Mouse (Mus musculus) gonadal fat pad, adult 2 months (tissue): ENCODE results near the gene Eif4g2. TPM values are rescaled to one million over a fixed set of nuclear protein-coding genes. Genes with fewer than 3 reads are reported as not detected.

Source experiments
- DNase-seq: peaks from one replicate; pipeline ENCODE4 v3.0.0-alpha.2; 2012; ENCODE audit warnings: low read depth
- polyA plus RNA-seq: library from polyadenylated mRNA; depleted of rRNA; stranded (reverse); fragments of >200 nt; gene quantifications from 2 replicates; pipeline ENCODE4 v1.2.3, GENCODE M21; 2012; rRNA removed

Gene Eif4g2
- polyA plus RNA-seq, 1 experiment, result 165 TPM

DNA sequence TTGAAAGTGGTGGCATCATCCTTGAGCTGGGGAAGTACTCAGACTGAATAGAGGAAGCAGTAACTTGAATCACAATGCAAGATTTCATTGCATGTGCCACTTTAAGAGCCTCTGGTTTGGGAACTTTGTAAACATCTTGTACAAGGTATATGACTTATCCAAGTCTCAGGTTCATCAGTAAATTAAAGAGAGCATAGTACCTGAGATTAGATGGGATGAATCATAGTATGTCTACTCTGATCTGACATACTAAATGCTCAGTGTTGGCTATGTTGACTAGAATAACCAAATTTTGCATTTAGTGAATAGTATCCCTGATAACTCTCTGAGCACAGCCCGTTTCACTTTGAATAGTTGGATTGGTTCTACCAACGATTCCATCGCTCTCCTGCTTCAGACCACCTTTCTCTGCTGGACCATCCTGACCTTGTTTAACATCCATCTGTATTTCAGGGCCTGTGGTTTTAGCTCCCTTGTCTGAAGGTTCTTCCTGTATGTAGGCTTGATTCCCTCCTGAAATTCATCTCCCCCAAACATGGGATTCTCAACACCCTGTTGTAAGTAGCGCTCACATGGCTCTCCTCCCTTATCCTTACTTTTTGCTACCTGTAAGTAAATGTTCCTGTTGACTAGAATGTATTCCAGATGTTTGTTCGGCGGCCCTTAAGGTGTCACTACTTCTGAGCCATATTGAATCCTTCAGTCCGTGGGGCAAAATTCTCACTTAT lies 13.2 kb downstream of the Eif4g2 start:
- no peak for DNase-seq

DNA sequence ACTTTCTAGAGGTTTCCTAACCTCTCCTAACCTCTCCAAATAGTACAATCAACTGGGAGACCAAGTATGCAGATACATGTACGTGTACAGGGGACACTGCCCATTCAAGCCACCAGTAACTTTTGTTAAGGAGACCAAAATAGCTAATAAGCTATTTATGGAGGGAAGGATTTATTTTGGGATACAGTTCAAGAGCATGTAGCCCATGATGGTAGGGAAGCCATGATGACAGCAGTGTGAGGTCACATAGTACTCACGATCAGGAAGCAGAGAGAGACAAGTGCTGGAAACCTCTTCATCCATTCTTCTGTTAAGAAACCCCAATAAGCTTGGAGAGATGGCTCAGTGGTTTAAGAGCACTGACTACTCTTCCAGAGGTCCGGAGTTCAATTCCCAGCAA lies 14.6 kb downstream of the Eif4g2 start:
- DNase-seq, result no peak

DNA sequence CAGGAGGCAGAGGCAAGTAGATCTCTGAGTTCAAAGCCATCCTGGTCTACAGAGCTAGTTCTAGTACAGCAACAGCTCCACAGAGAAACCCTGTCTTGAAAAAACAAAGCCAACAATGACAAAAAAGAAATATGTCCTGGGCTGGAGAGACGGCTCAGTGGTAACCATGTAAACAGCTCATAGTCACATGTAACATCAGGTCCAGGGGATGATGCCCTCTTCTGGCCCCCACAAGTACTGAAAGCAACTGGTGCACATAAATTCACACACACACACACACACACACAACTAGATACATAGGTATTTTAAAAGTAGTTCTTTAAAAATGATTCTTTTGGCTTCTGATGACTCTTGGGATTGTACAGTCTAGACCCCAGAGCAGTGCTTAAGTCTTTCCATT lies 19.9 kb downstream of the Eif4g2 start:
- DNase-seq, result no peak

DNA sequence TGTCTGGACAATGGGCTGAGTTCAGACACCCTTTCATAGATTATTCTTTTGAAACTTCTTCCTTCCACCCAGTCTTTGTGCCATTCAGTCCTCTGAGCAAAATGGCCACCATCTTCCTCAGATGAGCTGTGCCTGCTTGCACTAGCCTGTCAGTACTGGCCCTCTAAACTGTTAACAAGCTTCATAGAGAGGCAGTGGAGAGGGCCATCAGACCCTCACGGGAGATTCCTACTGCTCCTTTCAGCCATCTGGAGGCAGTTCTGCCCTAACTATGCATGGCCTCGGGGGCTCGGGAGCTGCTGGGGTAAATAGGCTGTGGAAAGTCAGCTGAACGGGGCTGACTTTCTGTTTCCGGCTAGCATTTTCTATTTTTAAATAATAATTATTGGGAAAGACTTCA lies 23.3 kb downstream of the Eif4g2 start:
- DNase-seq, result no peak

DNA sequence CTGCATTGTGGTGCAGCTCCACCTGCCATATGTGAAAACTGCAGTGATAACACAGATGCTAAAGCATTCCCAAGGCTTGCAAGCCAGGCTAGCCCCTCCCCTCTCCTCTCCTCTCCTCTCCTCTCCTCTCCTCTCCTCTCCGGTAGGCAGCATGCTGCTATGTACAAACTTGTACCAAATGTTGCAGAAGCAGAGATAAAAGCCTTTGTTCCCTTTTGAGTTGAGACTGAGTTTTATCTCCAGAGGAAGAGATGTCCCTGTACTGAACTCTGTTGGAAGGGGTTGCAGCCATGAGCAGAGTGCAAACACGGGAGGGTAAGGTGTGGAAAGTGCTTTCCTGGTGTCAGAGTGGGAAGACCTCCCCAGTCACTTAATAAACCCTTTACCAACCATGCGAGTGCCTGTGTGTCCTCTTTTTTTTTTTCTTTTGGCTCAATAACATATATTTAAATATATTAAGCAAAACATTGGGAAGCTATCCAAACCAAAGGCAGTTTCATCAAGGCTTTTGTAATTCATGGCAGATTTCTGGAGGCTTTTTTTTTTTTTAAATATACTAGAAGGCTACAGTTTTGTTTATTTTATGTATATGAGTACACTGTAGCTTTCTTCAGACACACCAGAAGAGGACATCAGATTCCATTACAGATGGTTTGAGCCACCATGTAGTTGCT lies 26.7 kb downstream of the Eif4g2 start:
- DNase-seq, result no peak

DNA sequence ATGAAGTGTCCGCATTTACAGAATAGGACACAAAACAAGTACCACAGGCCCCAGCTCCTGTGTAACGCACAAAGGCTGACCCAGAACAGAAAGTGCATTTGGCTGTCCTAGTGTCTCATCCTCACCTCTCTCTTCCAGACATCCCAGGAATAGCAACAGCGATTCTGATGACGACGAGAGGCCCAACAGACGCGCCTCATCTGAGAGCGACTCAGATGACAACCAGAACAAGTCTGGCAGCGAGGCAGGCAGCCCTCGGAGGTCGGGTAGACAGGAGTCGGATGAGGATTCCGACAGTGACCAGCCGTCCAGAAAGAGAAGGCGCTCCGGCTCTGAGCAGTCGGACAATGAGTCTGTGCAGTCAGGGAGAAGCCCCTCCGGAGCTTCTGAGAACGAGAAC lies 27.6 kb downstream of the Eif4g2 start:
- no peak for DNase-seq

DNA sequence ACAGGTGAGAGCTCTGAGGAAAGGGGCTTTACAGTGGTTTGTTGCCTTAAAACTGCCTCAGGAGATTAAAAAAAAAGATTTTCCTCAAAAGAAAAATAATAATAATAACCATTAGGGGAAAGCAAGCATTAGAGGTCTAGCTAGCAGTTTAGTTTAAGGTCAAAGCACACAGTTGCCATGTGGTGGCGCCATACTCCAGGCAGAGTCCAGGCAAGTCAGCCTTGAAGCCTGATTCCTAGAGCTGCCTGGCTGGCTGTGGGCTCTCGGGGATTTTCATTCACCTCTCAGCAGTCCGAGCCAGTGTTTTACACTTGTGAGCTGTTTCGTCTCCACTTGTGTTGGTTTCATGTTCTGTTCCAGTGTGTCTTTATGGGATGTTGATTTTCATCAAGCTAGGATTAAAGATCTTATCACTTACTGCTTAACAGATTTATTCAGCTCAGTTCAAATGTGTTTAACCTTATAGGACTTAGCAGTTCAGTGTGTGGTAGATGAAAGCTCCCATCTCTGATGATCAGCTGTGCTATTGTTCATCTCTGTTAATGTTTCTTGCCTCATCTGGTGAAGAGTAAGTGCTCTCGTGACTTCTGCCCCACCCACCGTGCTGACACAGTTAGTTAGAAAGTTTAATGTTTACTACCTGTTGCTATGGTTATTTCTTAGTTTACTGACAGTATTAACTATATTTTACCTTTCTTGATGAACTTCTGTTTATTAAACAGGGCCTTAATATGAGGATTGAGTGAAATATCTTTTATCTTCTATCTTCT lies 33.0 kb downstream of the Eif4g2 start:
- no peak for DNase-seq

DNA sequence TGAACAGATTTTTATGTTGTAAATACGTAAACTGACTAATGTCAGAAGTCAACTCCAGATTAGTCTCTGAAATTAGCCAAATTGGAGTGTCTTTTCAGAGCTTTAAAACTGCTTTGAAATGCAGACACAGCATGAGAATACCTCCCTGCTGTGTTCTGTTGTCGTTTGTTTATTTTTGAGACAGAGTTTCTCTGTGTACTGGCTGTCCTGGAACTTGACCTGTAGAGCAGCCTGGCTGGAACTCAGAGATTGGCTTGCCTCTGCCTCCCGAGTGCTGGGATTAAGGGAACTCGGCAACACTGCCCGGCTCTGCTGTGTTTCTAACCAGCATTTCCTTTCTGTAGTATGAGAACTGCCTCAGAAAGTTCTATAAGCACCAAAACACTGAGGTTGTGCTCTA lies 33.9 kb downstream of the Eif4g2 start:
- DNase-seq, result no peak

DNA sequence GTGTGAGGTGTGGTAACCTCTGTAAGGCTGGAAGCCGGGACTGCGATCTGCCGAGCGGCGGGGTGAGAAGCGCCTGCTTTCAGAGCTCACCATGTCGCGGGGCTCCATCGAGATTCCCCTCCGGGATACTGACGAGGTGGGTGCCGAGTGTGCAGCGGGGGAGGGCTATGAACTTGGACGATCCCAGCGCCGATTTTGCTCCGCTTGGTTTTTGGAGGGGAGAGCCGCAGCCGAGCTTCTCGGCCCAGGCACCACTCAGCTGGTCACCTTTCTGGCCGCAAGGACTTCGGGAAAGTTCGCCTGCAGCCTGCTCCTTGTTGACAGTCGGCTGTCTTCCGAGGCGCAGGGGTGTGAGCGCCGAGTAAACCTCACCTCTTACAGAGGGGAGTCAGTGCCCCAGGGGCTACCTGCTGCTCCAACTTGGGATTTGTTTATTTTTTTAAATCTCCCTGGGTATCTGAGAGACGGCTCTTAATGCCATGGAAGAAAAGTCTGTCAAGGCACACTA lies 53.7 kb downstream of the Eif4g2 start:
- DNase-seq, result no peak

DNA sequence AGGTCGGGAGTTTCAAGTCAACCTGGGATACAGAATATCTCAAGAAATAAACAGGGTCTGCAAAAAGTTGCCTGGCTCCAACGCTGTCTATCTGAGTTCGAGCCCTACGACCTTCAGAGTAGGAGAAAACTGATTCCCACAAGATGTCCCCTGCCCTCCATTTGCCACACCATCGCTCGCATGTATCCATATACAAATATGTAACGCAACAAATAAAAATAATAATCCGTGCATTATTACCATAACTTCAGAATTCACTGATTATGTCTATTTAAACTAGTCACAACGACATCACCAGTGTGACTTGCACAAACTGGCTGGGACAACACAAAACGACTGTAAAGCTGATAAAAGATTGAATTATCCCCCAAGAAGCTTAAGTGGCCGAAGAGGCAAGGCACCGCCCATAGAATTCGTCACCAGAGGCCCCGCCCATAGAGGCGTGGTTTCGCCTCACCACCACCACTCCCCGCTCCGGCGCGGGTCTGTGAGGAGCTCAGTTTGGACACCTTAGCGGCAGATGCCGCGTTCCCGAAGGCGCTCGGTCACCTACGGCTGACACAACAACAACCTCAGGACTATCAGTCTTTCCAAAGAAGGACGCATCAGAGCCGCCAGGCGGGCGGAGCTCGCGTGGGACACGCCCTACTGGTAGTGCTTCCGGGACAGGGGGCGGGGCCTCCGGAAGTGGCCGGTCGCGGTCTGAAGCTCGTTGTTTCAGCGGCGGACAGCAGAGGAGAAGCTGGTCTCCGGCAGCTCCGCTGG lies 54.4 kb downstream of the Eif4g2 start, which contains the start of gene Ctr9:
TSS of gene Ctr9 (plus strand) at position 671 of the 765 bp plus-strand sequence.
- DNase-seq, result no peak

DNA sequence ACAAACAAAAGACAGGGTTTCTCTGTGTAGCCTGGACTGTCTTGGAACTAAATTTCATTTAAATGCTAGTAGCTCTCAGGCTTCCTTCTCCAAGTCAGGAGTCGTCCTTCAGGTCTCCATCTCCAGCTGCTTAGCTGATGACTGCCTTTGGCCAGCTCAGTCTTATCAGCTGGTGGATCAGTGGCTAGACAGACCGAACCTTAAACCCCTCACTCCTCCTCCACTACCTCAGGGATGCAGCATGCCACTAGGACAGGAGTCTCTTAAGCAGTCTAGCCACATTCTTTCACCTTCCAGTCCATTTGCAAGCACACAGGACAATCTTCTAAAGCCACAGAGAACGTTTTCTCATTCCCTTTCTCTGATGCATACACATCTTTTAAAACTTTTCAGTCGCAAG lies 57.9 kb downstream of the Eif4g2 start:
- DNase-seq, result no peak

DNA sequence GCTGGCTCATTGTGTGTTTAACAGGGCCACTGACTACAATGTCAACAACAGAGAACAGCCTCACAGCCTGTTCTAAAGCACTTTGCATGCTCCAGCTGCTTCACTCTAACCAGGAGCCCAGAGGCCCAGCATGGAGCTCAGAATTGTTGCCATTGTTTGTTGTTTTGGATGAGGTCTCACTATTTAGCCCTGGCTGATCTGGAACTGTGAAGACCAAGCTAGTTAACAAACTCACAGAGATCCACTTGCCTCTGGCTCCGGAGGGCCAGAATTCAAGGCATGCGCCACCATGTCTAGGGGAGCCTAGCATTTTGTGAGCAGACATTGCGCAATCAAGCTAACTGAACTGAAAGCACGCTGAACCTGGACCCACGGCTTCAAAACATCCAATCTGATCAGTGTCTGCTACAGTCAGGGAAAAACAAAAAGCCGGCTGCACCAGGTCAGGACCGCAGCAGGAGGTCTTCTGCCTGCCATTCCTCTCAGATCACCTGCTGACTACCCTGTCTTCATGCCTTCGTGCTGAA lies 58.7 kb downstream of the Eif4g2 start:
- DNase-seq, result no peak

DNA sequence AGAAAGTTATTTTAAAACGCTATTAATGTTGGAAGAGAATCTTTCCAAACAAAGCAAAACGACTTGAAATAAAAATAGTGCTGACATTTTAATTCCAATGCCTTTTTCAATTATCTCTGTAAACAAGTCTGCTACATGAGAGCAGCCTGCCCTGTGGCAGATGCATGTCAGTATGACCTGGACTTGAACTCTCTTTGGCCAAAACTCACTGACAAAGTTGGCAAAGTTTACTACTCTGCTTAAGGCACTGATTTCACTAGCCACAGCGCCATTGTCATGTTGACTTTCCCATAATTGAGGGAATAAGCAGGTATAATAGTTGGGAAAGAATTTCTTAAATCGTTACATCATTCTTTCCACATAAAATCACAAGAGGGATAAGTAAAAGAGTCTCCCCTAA lies 62.0 kb downstream of the Eif4g2 start:
- DNase-seq, result no peak

Other genes with a start within 250 kb of the Eif4g2 start
- gene Rnf141, start 238.6 kb downstream of the Eif4g2 start, polyA plus RNA-seq, result 24.7 and 26.5 TPM in 2 replicates
- 14.1 and 33.2 TPM in 2 replicates for gene Lyve1, start 219.8 kb downstream of the Eif4g2 start, polyA plus RNA-seq
- gene Mrvi1, start 100.6 kb downstream of the Eif4g2 start, polyA plus RNA-seq, result 22.7 and 24.9 TPM in 2 replicates
- gene Ctr9, start 54.1 kb downstream of the Eif4g2 start, polyA plus RNA-seq, result 14.4 and 16.4 TPM in 2 replicates